Mouse (Mus musculus) liver, embryonic 14.5 days (tissue): ENCODE results near the gene Acp5.

Experiments used
- CTCF ChIP-seq: IDR thresholded peaks from 2 replicates; pipeline ENCODE4 v1.5.1; 2016; ENCODE audit warnings: antibody characterized with exemption, low read depth, control low read depth
- EP300 ChIP-seq: IDR thresholded peaks from 2 replicates; pipeline ENCODE4 v1.6.1; 2016; ENCODE audit warnings: antibody characterized with exemption, low read depth

GRCm38 (mm10) chr9:22136765-22137547 is 1.4 kb upstream of the Acp5 start:
- no peak for TF ChIP-seq EP300
- TF ChIP-seq CTCF = no peak; the same call in 1 of the 2 replicates
